Mouse (Mus musculus) MEL (cell line): ENCODE data around the gene Gpr62. TPM values are rescaled to one million over a fixed set of nuclear protein-coding genes. Genes with fewer than 3 reads are reported as not detected.

ENCODE experiments used
- DNase-seq: peaks from one replicate; pipeline ENCODE4 v3.0.0; 2011; ENCODE audit warnings: low read depth, low spot score
- H3K27ac ChIP-seq: 2 replicates; pipeline ENCODE4 v1.5.1; 2012; ENCODE audit warnings: low read depth, mild to moderate bottlenecking, control low read depth, low read length, moderate library complexity; ENCODE audit not compliant: control insufficient read depth
- H3K27me3 ChIP-seq, 2 experiments: fragments of 150-350 bp in 1 of 2; sonication (generic) in 1 of 2; 2 replicates each; pipeline ENCODE4 v1.6.1; 2012; ENCODE audit warnings: low read length in 2 of 2, mild to moderate bottlenecking in 2 of 2, improper control_type of control experiment in 1 of 2, moderate library complexity in 1 of 2; ENCODE audit not compliant: insufficient read depth in 2 of 2, control insufficient read depth in 1 of 2
- H3K36me3 ChIP-seq, 2 experiments: 2 replicates each; pipeline ENCODE4 v1.6.1; 2012 to 2014; ENCODE audit warnings: low read length in 2 of 2, improper control_type of control experiment in 1 of 2, inconsistent platforms in 1 of 2, mild to moderate bottlenecking in 1 of 2; ENCODE audit not compliant: insufficient read depth in 2 of 2, control insufficient read depth in 1 of 2
- H3K4me1 ChIP-seq, 2 experiments: fragments of 150-350 bp in 1 of 2; sonication (generic) in 1 of 2; 2 replicates each; pipeline ENCODE4 v1.6.1; 2012; ENCODE audit warnings: low read length in 2 of 2, improper control_type of control experiment in 1 of 2, mild to moderate bottlenecking in 1 of 2; ENCODE audit not compliant: insufficient read depth in 2 of 2, control insufficient read depth in 1 of 2
- H3K4me3 ChIP-seq, 2 experiments: fragments of 150-350 bp in 1 of 2; sonication (generic) in 1 of 2; 2 replicates each; pipeline ENCODE4 v1.5.1; 2012; ENCODE audit warnings: low read depth in 2 of 2, low read length in 2 of 2, mild to moderate bottlenecking in 2 of 2, moderate library complexity in 2 of 2, control low read depth in 1 of 2, improper control_type of control experiment in 1 of 2; ENCODE audit not compliant: control insufficient read depth in 1 of 2, insufficient read depth in 1 of 2
- H3K79me2 ChIP-seq: 2 replicates; pipeline ENCODE4 v1.6.1; 2012; ENCODE audit warnings: mild to moderate bottlenecking, low read length, moderate library complexity; ENCODE audit not compliant: control insufficient read depth, poor library complexity, insufficient read depth
- H3K9ac ChIP-seq: 2 replicates; pipeline ENCODE4 v1.6.1; 2012; ENCODE audit warnings: low read depth, mild to moderate bottlenecking, control low read depth, low read length, moderate library complexity; ENCODE audit not compliant: control insufficient read depth, poor library complexity, severe bottlenecking
- H3K9me3 ChIP-seq: fragments of 150-350 bp; sonication (generic); replicated peaks from 2 replicates; pipeline ENCODE4 v1.6.1; 2012; ENCODE audit warnings: mild to moderate bottlenecking, low read length, improper control_type of control experiment, moderate library complexity; ENCODE audit not compliant: insufficient read depth
- BHLHE40 ChIP-seq: IDR thresholded peaks from 2 replicates; pipeline ENCODE4 v1.6.1; 2012; ENCODE audit warnings: low read depth, mild to moderate bottlenecking, inconsistent platforms, low read length, improper control_type of control experiment, borderline replicate concordance
- CHD1 ChIP-seq: IDR thresholded peaks from 2 replicates; pipeline ENCODE4 v1.6.1; 2012; ENCODE audit warnings: low read depth, mild to moderate bottlenecking, inconsistent platforms, low read length, improper control_type of control experiment
- CHD2 ChIP-seq: IDR thresholded peaks from 2 replicates; pipeline ENCODE4 v1.6.1; 2011; ENCODE audit warnings: low read length, improper control_type of control experiment
- CTCF ChIP-seq, 3 experiments: IDR thresholded peaks in 2 of 3; conservative IDR thresholded peaks in 1 of 3; 2 replicates each; pipeline ENCODE4 v1.5.1; 2011 to 2012; ENCODE audit warnings: low read length in 3 of 3, low read depth in 2 of 3, mild to moderate bottlenecking in 2 of 3, improper control_type of control experiment in 1 of 3, inconsistent platforms in 1 of 3, mixed read lengths in 1 of 3, moderate library complexity in 1 of 3; ENCODE audit not compliant: control insufficient read depth in 1 of 3, insufficient read depth in 1 of 3, poor library complexity in 1 of 3, severe bottlenecking in 1 of 3
- EP300 ChIP-seq, 2 experiments: IDR thresholded peaks; 2 replicates each; pipeline ENCODE4 v1.6.1; 2011; ENCODE audit warnings: improper control_type of control experiment in 2 of 2, low read length in 2 of 2, low read depth in 1 of 2, mild to moderate bottlenecking in 1 of 2
- ETS1 ChIP-seq: IDR thresholded peaks from 2 replicates; pipeline ENCODE4 v1.6.1; 2012; ENCODE audit warnings: low read depth, mild to moderate bottlenecking, inconsistent platforms, low read length, improper control_type of control experiment, moderate library complexity
- GATA1 ChIP-seq: IDR thresholded peaks from 2 replicates; pipeline ENCODE4 v1.6.1; 2011; ENCODE audit warnings: low read depth, low read length, improper control_type of control experiment
- MAX ChIP-seq: IDR thresholded peaks from 2 replicates; pipeline ENCODE4 v1.6.1; 2011; ENCODE audit warnings: low read length, improper control_type of control experiment
- MAZ ChIP-seq: IDR thresholded peaks from 2 replicates; pipeline ENCODE4 v1.6.1; 2012; ENCODE audit warnings: low read depth, mild to moderate bottlenecking, inconsistent platforms, low read length, improper control_type of control experiment
- MEF2A ChIP-seq: IDR thresholded peaks from 2 replicates; pipeline ENCODE4 v1.6.1; 2014; ENCODE audit warnings: low read depth, mild to moderate bottlenecking, inconsistent platforms, low read length, improper control_type of control experiment; ENCODE audit not compliant: poor library complexity, insufficient replicate concordance, severe bottlenecking; ENCODE audit errors: extremely low read depth
- MXI1 ChIP-seq: IDR thresholded peaks from 2 replicates; pipeline ENCODE4 v1.6.1; 2011; ENCODE audit warnings: mild to moderate bottlenecking, low read depth, low read length, improper control_type of control experiment
- MYB ChIP-seq: IDR thresholded peaks from 2 replicates; pipeline ENCODE4 v1.6.1; 2011; ENCODE audit warnings: mild to moderate bottlenecking, low read depth, low read length, improper control_type of control experiment
- NRF1 ChIP-seq: IDR thresholded peaks from 2 replicates; pipeline ENCODE4 v1.6.1; 2014; ENCODE audit warnings: low read depth, mild to moderate bottlenecking, inconsistent platforms, low read length, improper control_type of control experiment, moderate library complexity; ENCODE audit not compliant: poor library complexity, insufficient read depth, severe bottlenecking
- POLR2A ChIP-seq, 2 experiments: IDR thresholded peaks; 2 replicates each; pipeline ENCODE4 v1.6.1; 2011 to 2012; ENCODE audit warnings: low read length in 2 of 2, mild to moderate bottlenecking in 2 of 2, control low read depth in 1 of 2, improper control_type of control experiment in 1 of 2, low read depth in 1 of 2, moderate library complexity in 1 of 2; ENCODE audit not compliant: control insufficient read depth in 1 of 2, insufficient read depth in 1 of 2, poor library complexity in 1 of 2
- RCOR1 ChIP-seq: IDR thresholded peaks from 2 replicates; pipeline ENCODE4 v1.6.1; 2012; ENCODE audit warnings: low read depth, mild to moderate bottlenecking, inconsistent platforms, low read length, improper control_type of control experiment
- SIN3A ChIP-seq: IDR thresholded peaks from 2 replicates; pipeline ENCODE4 v1.6.1; 2012; ENCODE audit warnings: low read length, improper control_type of control experiment, inconsistent platforms
- SMC3 ChIP-seq: IDR thresholded peaks from 2 replicates; pipeline ENCODE4 v1.6.1; 2011; ENCODE audit warnings: low read depth, low read length, improper control_type of control experiment
- TBP ChIP-seq: IDR thresholded peaks from 2 replicates; pipeline ENCODE4 v1.8.0; 2011; ENCODE audit warnings: low read depth, low read length, improper control_type of control experiment
- USF1 ChIP-seq: IDR thresholded peaks from 2 replicates; pipeline ENCODE4 v1.6.1; 2014; ENCODE audit warnings: low read depth, mild to moderate bottlenecking, inconsistent platforms, low read length, improper control_type of control experiment, moderate library complexity
- USF2 ChIP-seq, 2 experiments: IDR thresholded peaks; 2 replicates each; pipeline ENCODE4 v1.6.1; 2011 to 2012; ENCODE audit warnings: improper control_type of control experiment in 2 of 2, low read length in 2 of 2, borderline replicate concordance in 1 of 2, inconsistent platforms in 1 of 2, low read depth in 1 of 2, mild to moderate bottlenecking in 1 of 2; ENCODE audit not compliant: insufficient read depth in 1 of 2
- ZC3H11A ChIP-seq: IDR thresholded peaks from 2 replicates; pipeline ENCODE4 v1.6.1; 2012; ENCODE audit warnings: low read depth, mild to moderate bottlenecking, inconsistent platforms, low read length, improper control_type of control experiment
- ZMIZ1 ChIP-seq: IDR thresholded peaks from 2 replicates; pipeline ENCODE4 v1.6.1; 2012; ENCODE audit warnings: low read depth, mild to moderate bottlenecking, inconsistent platforms, low read length, improper control_type of control experiment, moderate library complexity
- ZNF384 ChIP-seq: IDR thresholded peaks from 2 replicates; pipeline ENCODE4 v1.6.1; 2012; ENCODE audit warnings: low read depth, mild to moderate bottlenecking, inconsistent platforms, low read length, improper control_type of control experiment
- polyA plus RNA-seq, 2 experiments: library from polyadenylated mRNA; stranded (reverse) in 1 of 2; unstranded in 1 of 2; fragments of >175 nt in 1 of 2; fragments of >200 nt in 1 of 2; gene quantifications; 2 replicates each; pipeline versions ENCODE4 v1.2.1 to v1.2.4; 2012; ENCODE audit warnings: low replicate concordance in 2 of 2, low read depth in 1 of 2; ENCODE audit not compliant: insufficient read length in 2 of 2, insufficient read depth in 1 of 2, missing spikeins in 1 of 2
- total RNA-seq: library from RNA; depleted of rRNA; stranded (reverse); fragments of 300-350 nt; gene quantifications from 2 replicates; pipeline ENCODE4 v1.2.3, GENCODE M21; 2012

The Gpr62 gene
- total and polyA plus RNA-seq, 3 experiments, result 0.10 TPM; not detected in 2

DNA sequence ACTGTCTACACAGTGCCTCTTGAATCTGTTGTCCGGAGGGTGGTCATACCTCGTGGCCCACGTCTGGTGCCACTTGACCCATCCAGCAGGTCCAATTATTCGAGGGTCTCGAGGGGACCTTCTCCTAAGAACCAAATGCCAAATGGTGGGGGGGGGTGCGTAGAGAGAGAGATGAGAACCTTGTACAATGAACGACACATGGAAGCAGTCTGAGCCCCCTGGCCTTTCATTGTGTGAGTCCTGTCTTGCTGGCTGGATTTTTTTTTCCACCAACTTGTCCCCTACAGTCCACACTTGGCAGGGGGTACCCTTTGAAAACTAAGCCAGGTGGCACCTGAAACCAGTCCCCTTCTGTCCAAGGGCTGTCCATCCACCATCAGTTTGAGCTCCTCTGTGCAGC lies 2.0 kb upstream of the Gpr62 start:
- no peaks in the 10 kb centered on the region for H3K27me3 ChIP-seq
- no peak for DNase-seq
- TF ChIP-seq USF2 (IDR thresholded peaks at IDR 0.05; ENCODE audit: borderline replicate concordance in 1 of 2, insufficient read depth in 1 of 2, low read depth in 1 of 2, low read length in 2 of 2) (no peak), GATA1 (no peak), RCOR1 (no peak), SIN3A (no peak), MAZ (no peak), SMC3 (no peak), ZNF384 (no peak), CHD2 (no peak), NRF1 (no peak)
- H3K36me3 ChIP-seq, result no peaks in the 10 kb centered on the region; a peak in 1 of 4 replicates
- H3K4me3 ChIP-seq, result no peak overlapping the region
- H3K4me1 ChIP-seq, result peaks cover 0 to 8% of the 10 kb centered on the region in 2 experiments; a peak in 2 of 4 replicates
- H3K27ac ChIP-seq, result no peak overlapping the region
- H3K79me2 ChIP-seq, result no peaks in the 10 kb centered on the region
- H3K9ac ChIP-seq, result no peak overlapping the region
- no peaks in the 10 kb centered on the region for H3K9me3 ChIP-seq

DNA sequence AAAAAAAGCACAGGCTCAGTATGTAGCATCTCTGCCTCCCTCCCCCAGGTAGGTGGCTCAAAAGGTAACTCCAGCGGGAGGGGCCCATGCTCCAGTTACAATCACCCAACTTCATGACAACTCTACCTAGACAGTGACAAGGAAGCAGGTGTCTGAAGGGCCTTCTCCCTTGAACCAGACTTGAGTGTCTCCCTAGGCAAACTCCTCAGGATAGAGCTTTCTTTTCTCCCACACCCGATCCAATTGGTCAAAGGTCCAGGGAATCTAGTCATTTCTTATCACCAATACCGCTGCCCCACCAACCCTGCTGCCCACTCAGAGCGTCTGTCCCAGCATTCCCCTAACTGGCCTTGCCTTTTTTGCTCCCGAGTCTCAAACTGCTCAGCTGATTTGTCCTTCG lies 983 bp upstream of the Gpr62 start:
- H3K9me3 ChIP-seq, result no peaks in the 10 kb centered on the region
- H3K4me3 ChIP-seq, result no peak overlapping the region
- H3K79me2 ChIP-seq, result no peaks in the 10 kb centered on the region
- H3K4me1 ChIP-seq, result peaks cover 0 to 8% of the 10 kb centered on the region in 2 experiments; a peak in 2 of 4 replicates
- TF ChIP-seq SMC3 (no peak), USF1 (no peak), MEF2A (no peak), TBP (no peak), MAZ (no peak), MAX (no peak), CHD1 (no peak), ZMIZ1 (no peak), EP300 (IDR thresholded peaks at IDR 0.05; ENCODE audit: low read depth in 1 of 2, low read length in 2 of 2) (no peak), BHLHE40 (no peak), POLR2A (IDR thresholded peaks at IDR 0.05; ENCODE audit: control insufficient read depth in 1 of 2, insufficient read depth in 1 of 2, low read depth in 1 of 2, low read length in 2 of 2, poor library complexity in 1 of 2) (no peak), ZC3H11A (no peak), USF2 (IDR thresholded peaks at IDR 0.05; ENCODE audit: borderline replicate concordance in 1 of 2, insufficient read depth in 1 of 2, low read depth in 1 of 2, low read length in 2 of 2) (no peak), MYB (no peak), ETS1 (no peak), ZNF384 (no peak), MXI1 (no peak), CTCF (IDR thresholded peaks at IDR 0.05 in 2 of 3, conservative IDR thresholded peaks at IDR 0.05 in 1 of 3; ENCODE audit: control insufficient read depth in 1 of 3, insufficient read depth in 1 of 3, low read depth in 2 of 3, low read length in 3 of 3, poor library complexity in 1 of 3, severe bottlenecking in 1 of 3) (no peak)
- no peaks in the 10 kb centered on the region for H3K27me3 ChIP-seq
- DNase-seq, result no peak
- H3K9ac ChIP-seq, result no peak overlapping the region
- no peak overlapping the region for H3K27ac ChIP-seq
- H3K36me3 ChIP-seq, result no peaks in the 10 kb centered on the region; a peak in 1 of 4 replicates
